Mouse (Mus musculus): Measurements from ENCODE around the gene Kpna1.
"Not testable (repeated sequence)": the region's sequence is repeated elsewhere in the genome, so short reads cannot be mapped to it uniquely, and the experiment has no call there.

Kpna1 gene

GRCm38 (mm10) chr16:35978450-35978849 lies at the start of gene Kpna1:
Kpna1 (plus strand) TSS chr16:35978750.
- in situ Hi-C loops (cut with MseI, MboI), result not testable (repeated sequence)

GRCm38 (mm10) chr16:35932179-35933055 lies 46.1 kb upstream of the Kpna1 start:
- in situ Hi-C loops (cut with MseI, MboI), result loop anchor here in 1 of 2 experiments (10.0 kb wide), 1 partner anchor 58 kb away; the partner anchor contains the start of gene Parp14

- in situ Hi-C loops (cut with MseI, MboI), result loop anchor here in 1 of 2 experiments (10.0 kb wide), 1 partner anchor 58 kb away; the partner anchor contains the start of gene Parp14
Measured at GRCm38 (mm10) chr16:35933181-35933580, 45.4 kb upstream of the Kpna1 start.

GRCm38 (mm10) chr16:35938211-35939151 lies 40.1 kb upstream of the Kpna1 start, which contains the start of the genes Parp9 and Dtx3l:
Parp9 (plus strand) TSS chr16:35938470.
Dtx3l (minus strand) TSS chr16:35939151.
- in situ Hi-C loops (cut with MseI, MboI), result loop anchor here in 1 of 2 experiments (10.0 kb wide), 1 partner anchor 64 kb away; the partner anchor contains the start of gene Parp14

GRCm38 (mm10) chr16:35939261-35939660 lies 39.3 kb upstream of the Kpna1 start:
- in situ Hi-C loops (cut with MseI, MboI), result loop anchor here in 1 of 2 experiments (10.0 kb wide), 1 partner anchor 64 kb away; the partner anchor contains the start of gene Parp14

- in situ Hi-C loops (cut with MseI, MboI), result loop anchor here in 1 of 2 experiments (10.0 kb wide), 1 partner anchor 65 kb away; the partner anchor contains the start of gene Parp14
Measured at GRCm38 (mm10) chr16:35939690-35940089, 38.9 kb upstream of the Kpna1 start.

- in situ Hi-C loops (cut with MseI, MboI), result no loop called here
Measured at GRCm38 (mm10) chr16:35941382-35941781, 37.2 kb upstream of the Kpna1 start.

GRCm38 (mm10) chr16:35949264-35949663 lies 29.3 kb upstream of the Kpna1 start:
- in situ Hi-C loops (cut with MseI, MboI), result no loop called here

- in situ Hi-C loops (cut with MseI, MboI), result no loop called here
Measured at GRCm38 (mm10) chr16:35951216-35951615, 27.3 kb upstream of the Kpna1 start.

- in situ Hi-C loops (cut with MseI, MboI), result no loop called here
Measured at GRCm38 (mm10) chr16:35952628-35953130, 25.9 kb upstream of the Kpna1 start.

GRCm38 (mm10) chr16:35965991-35966390 lies 12.6 kb upstream of the Kpna1 start:
- in situ Hi-C loops (cut with MseI, MboI), result not testable (repeated sequence)

- in situ Hi-C loops (cut with MseI, MboI), result no loop called here
Measured at GRCm38 (mm10) chr16:35966411-35967115, 12.0 kb upstream of the Kpna1 start.

GRCm38 (mm10) chr16:35967319-35967718 lies 11.2 kb upstream of the Kpna1 start:
- in situ Hi-C loops (cut with MseI, MboI), result no loop called here

- in situ Hi-C loops (cut with MseI, MboI), result no loop called here
Measured at GRCm38 (mm10) chr16:35968149-35968548, 10.4 kb upstream of the Kpna1 start.

- in situ Hi-C loops (cut with MseI, MboI), result no loop called here
Measured at GRCm38 (mm10) chr16:35974021-35974420, 4.5 kb upstream of the Kpna1 start.

- in situ Hi-C loops (cut with MseI, MboI), result no loop called here
Measured at GRCm38 (mm10) chr16:35981363-35981821, 2.8 kb downstream of the Kpna1 start.

GRCm38 (mm10) chr16:35982506-35982901 lies 4.0 kb downstream of the Kpna1 start:
- in situ Hi-C loops (cut with MseI, MboI), result no loop called here

GRCm38 (mm10) chr16:35982902-35983516 lies 4.5 kb downstream of the Kpna1 start:
- in situ Hi-C loops (cut with MseI, MboI), result no loop called here

GRCm38 (mm10) chr16:35983517-35984101 lies 5.1 kb downstream of the Kpna1 start:
- in situ Hi-C loops (cut with MseI, MboI), result no loop called here

- in situ Hi-C loops (cut with MseI, MboI), result no loop called here
Measured at GRCm38 (mm10) chr16:35984471-35984870, 5.9 kb downstream of the Kpna1 start.
